Mouse (Mus musculus): ENCODE measurements around the gene Defb10. TPM values are rescaled to one million over a fixed set of nuclear protein-coding genes. Genes with fewer than 3 reads are reported as not detected.

Gene Defb10
- not detected in 2 replicates for polyA plus RNA-seq (2021; fragmentation: Nextera tagmentation)
- long read RNA-seq, experiment 1, result 0 reads
- long read RNA-seq, experiment 2, result 0 reads

DNA sequence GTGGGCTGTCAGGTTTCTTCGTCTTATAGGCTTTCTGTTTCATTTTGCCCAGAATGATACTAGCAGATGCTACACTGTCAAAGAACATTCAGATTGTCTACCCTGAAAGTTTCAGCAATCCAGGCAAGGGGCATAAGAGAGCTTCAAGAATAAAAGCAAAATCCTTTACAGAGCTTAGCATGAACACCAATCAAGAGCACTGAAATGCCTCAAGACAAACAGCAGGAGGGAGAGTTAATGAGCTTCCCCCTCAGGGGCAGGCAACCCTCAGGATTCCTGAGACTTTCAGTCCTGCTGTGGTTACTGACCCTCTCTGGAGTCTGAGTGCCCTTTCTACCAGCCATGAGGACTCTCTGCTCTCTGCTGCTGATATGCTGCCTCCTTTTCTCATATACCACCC, at the start of gene Defb10:
Gene Defb10, plus strand, starts transcription at position 316 of the 400 bp plus-strand sequence.

GRCm38 (mm10) chr8:21885321-21885720, 26.6 kb downstream of the Defb10 start, which contains the start of gene Defb9:
Gene Defb9 (minus strand): TSS chr8:21885421.

GRCm38 (mm10) chr8:21906290-21906689, 47.6 kb downstream of the Defb10 start, which contains the start of gene Defb11:
Gene Defb11 (minus strand): TSS chr8:21906412.

Other genes with a start within 250 kb of the Defb10 start
- not detected in 2 replicates for gene Defa26, start 240.7 kb upstream of the Defb10 start, polyA plus RNA-seq (2021; fragmentation: Nextera tagmentation)
- gene Defa17, start 203.1 kb upstream of the Defb10 start, polyA plus RNA-seq (2021; fragmentation: Nextera tagmentation), result not detected in 2 replicates
- not detected in 2 replicates for gene Defa34, start 193.1 kb upstream of the Defb10 start, polyA plus RNA-seq (2021; fragmentation: Nextera tagmentation)
- not detected in 2 replicates for gene AY761184, start 155.3 kb upstream of the Defb10 start, polyA plus RNA-seq (2021; fragmentation: Nextera tagmentation)
- not detected in 2 replicates for gene Defa24, start 124.4 kb upstream of the Defb10 start, polyA plus RNA-seq (2021; fragmentation: Nextera tagmentation)
- gene Defb50, start 35.4 kb upstream of the Defb10 start, polyA plus RNA-seq (2021; fragmentation: Nextera tagmentation), result not detected in 2 replicates
- gene Defb2, start 19.0 kb upstream of the Defb10 start, polyA plus RNA-seq (2021; fragmentation: Nextera tagmentation), result not detected in 2 replicates
- gene Defb9, start 26.5 kb downstream of the Defb10 start, polyA plus RNA-seq (2021; fragmentation: Nextera tagmentation), result 1.0 TPM in 1 of 2 replicates, not detected in the other
- gene Defb11, start 47.5 kb downstream of the Defb10 start, polyA plus RNA-seq (2021; fragmentation: Nextera tagmentation), result 35.5 TPM in 1 of 2 replicates, not detected in the other
- gene Defb15, start 73.8 kb downstream of the Defb10 start, polyA plus RNA-seq (2021; fragmentation: Nextera tagmentation), result not detected in 2 replicates
- not detected in 2 replicates for gene Defb35, start 79.5 kb downstream of the Defb10 start, polyA plus RNA-seq (2021; fragmentation: Nextera tagmentation)
- gene Defb13, start 87.9 kb downstream of the Defb10 start, polyA plus RNA-seq (2021; fragmentation: Nextera tagmentation), result not detected in 2 replicates
- gene Fam90a1a, start 99.8 kb downstream of the Defb10 start, polyA plus RNA-seq (2021; fragmentation: Nextera tagmentation), result not detected in 2 replicates
- not detected in 2 replicates for gene Ccdc70, start 110.9 kb downstream of the Defb10 start, polyA plus RNA-seq (2021; fragmentation: Nextera tagmentation)
- gene Atp7b, start 201.4 kb downstream of the Defb10 start, polyA plus RNA-seq (2021; fragmentation: Nextera tagmentation), result 0.63 and 0.93 TPM in 2 replicates
- gene Alg11, start 201.8 kb downstream of the Defb10 start, polyA plus RNA-seq (2021; fragmentation: Nextera tagmentation), result 7.8 and 12.3 TPM in 2 replicates